Mouse (Mus musculus) liver, embryonic 16.5 days (tissue): ENCODE results near the gene Trip11. TPM values are rescaled to one million over a fixed set of nuclear protein-coding genes. Genes with fewer than 3 reads are reported as not detected.
A peak's percentile ranks its signal among the peaks of the same experiment; 100 is the strongest.
"Not testable (repeated sequence)": the region's sequence is repeated elsewhere in the genome, so short reads cannot be mapped to it uniquely, and the experiment has no call there.

ENCODE experiments used
- ATAC-seq: fragments of 200-750 bp; cut with Nextera tagmentation; 2 replicates; pipeline ENCODE4 v1.8.0; 2017; ENCODE audit warnings: low read depth, mild to moderate bottlenecking, moderate number of reproducible peaks, moderate library complexity
- H3K27ac ChIP-seq: fragments of 300-500 bp; sonication (generic); 2 replicates; pipeline ENCODE4 v1.5.1; 2014; ENCODE audit warnings: mild to moderate bottlenecking, low read length
- H3K27me3 ChIP-seq: fragments of 300-500 bp; sonication (generic); 2 replicates; pipeline ENCODE4 v1.6.1; 2014; ENCODE audit warnings: low read depth, low read length, mixed read lengths; ENCODE audit not compliant: control insufficient read depth, insufficient read depth
- H3K36me3 ChIP-seq: fragments of 300-500 bp; sonication (generic); 2 replicates; pipeline ENCODE4 v1.6.1; 2014; ENCODE audit warnings: mild to moderate bottlenecking; ENCODE audit not compliant: control insufficient read depth, insufficient read depth
- H3K4me1 ChIP-seq: fragments of 300-500 bp; sonication (generic); 2 replicates; pipeline ENCODE4 v1.6.1; 2014; ENCODE audit warnings: low read depth, low read length, mixed read lengths; ENCODE audit not compliant: control insufficient read depth
- H3K4me2 ChIP-seq: fragments of 300-500 bp; sonication (generic); 2 replicates; pipeline ENCODE4 v1.6.1; 2014; ENCODE audit warnings: low read depth, low read length, mixed read lengths
- H3K4me3 ChIP-seq: fragments of 300-500 bp; sonication (generic); 2 replicates; pipeline ENCODE4 v1.5.1; 2014; ENCODE audit warnings: low read depth, mild to moderate bottlenecking, low read length
- H3K9ac ChIP-seq: fragments of 300-500 bp; sonication (generic); 2 replicates; pipeline ENCODE4 v1.6.1; 2014; ENCODE audit warnings: low read depth, low read length
- H3K9me3 ChIP-seq: fragments of 300-500 bp; sonication (generic); replicated peaks from 2 replicates; pipeline ENCODE4 v1.6.1; 2016; ENCODE audit warnings: low read length; ENCODE audit not compliant: control insufficient read depth
- WGBS: fragments of 180-500 bp; shearing (Covaris S2); extraction: QIAGEN DNeasy Blood & Tissue Kit; methylation state at CpG from one replicate; pipeline ENCODE4 v1.1.7; 2014; ENCODE audit not compliant: insufficient replicate concordance; 5-methylcytosine and 5-hydroxymethylcytosine counted together
- polyA plus RNA-seq: library from polyadenylated mRNA; unstranded; fragments of >200 nt; fragmentation: Nextera tagmentation; extraction: Ambion mirVana; gene quantifications from 2 replicates; pipeline ENCODE4 v1.2.1, GENCODE M21; 2015

The Trip11 gene
- polyA plus RNA-seq: 7.2 and 7.9 TPM in 2 replicates

- H3K9ac ChIP-seq: peak within 1 kb of the TSS; percentile 90
- peaks cover 16% of the 10 kb centered on the region for H3K4me1 ChIP-seq
- peak within 1 kb of the TSS; percentile 90 for H3K4me2 ChIP-seq
- no peaks in the 10 kb centered on the region for H3K27me3 ChIP-seq
- ATAC-seq: peak; percentile 97
- H3K27ac ChIP-seq: peak within 1 kb of the TSS; percentile 88
- WGBS: under 1% methylated on average over 69 of the region's 69 CpGs
- no peaks in the 10 kb centered on the region for H3K9me3 ChIP-seq
- peak within 1 kb of the TSS; percentile 91 for H3K4me3 ChIP-seq
- peaks cover 11% of the 10 kb centered on the region; the same call in 1 of the 2 replicates for H3K36me3 ChIP-seq
Measured at GRCm38 (mm10) chr12:101912626-101913490, at the start of gene Trip11. TSS of gene Trip11 (minus strand) at chr12:101913267.

- H3K27me3 ChIP-seq, H3K36me3 ChIP-seq, ATAC-seq, H3K9me3 ChIP-seq, H3K9ac ChIP-seq: not testable (repeated sequence)
- Histone ChIP-seq H3K4me3 (peak overlapping the region; percentile 93), H3K4me1 (peaks cover 17% of the 10 kb centered on the region), H3K4me2 (peak overlapping the region; percentile 59), H3K27ac (peak overlapping the region; percentile 29; the same call in 1 of the 2 replicates)
- 67% methylated on average over 5 of the region's 5 CpGs for WGBS
Measured at GRCm38 (mm10) chr12:101958960-101959780, 46.1 kb upstream of the Trip11 start.

GRCm38 (mm10) chr12:101958556-101958955, 45.5 kb upstream of the Trip11 start:
- Histone ChIP-seq H3K4me2 (peak overlapping the region; percentile 59), H3K36me3 (no peaks in the 10 kb centered on the region), H3K9me3 (no peaks in the 10 kb centered on the region), H3K27ac (peak overlapping the region; percentile 29; the same call in 1 of the 2 replicates), H3K9ac (peak overlapping the region; percentile 21; the same call in 1 of the 2 replicates), H3K4me1 (peaks cover 17% of the 10 kb centered on the region), H3K27me3 (no peaks in the 10 kb centered on the region), H3K4me3 (peak overlapping the region; percentile 93)
- ATAC-seq: no peak
- 17% methylated on average over 9 of the region's 9 CpGs for WGBS

GRCm38 (mm10) chr12:101957942-101958544, 45.0 kb upstream of the Trip11 start, which contains the start of gene Atxn3:
TSS of gene Atxn3 (minus strand) at chr12:101958246.
- Histone ChIP-seq H3K4me1 (peaks cover 17% of the 10 kb centered on the region), H3K27ac (peak within 1 kb of the TSS; percentile 83), H3K4me2 (peak within 1 kb of the TSS; percentile 59), H3K9ac (peak within 1 kb of the TSS; percentile 94), H3K36me3 (no peaks in the 10 kb centered on the region), H3K9me3 (no peaks in the 10 kb centered on the region), H3K4me3 (peak within 1 kb of the TSS; percentile 93), H3K27me3 (no peaks in the 10 kb centered on the region)
- ATAC-seq: peak; percentile 99
- under 1% methylated on average over 54 of the region's 54 CpGs for WGBS

- H3K27me3 ChIP-seq: no peaks in the 10 kb centered on the region
- no peaks in the 10 kb centered on the region for H3K36me3 ChIP-seq
- peak overlapping the region; percentile 93 for H3K4me3 ChIP-seq
- H3K4me2 ChIP-seq: peak overlapping the region; percentile 59
- peak overlapping the region; percentile 83 for H3K27ac ChIP-seq
- WGBS: 6% methylated on average over 23 of the region's 26 CpGs
- ATAC-seq: no peak
- no peaks in the 10 kb centered on the region for H3K9me3 ChIP-seq
- peak overlapping the region; percentile 94 for H3K9ac ChIP-seq
- H3K4me1 ChIP-seq: peaks cover 17% of the 10 kb centered on the region
Measured at GRCm38 (mm10) chr12:101957079-101957941, 44.2 kb upstream of the Trip11 start.

- H3K4me1 ChIP-seq: peaks cover 17% of the 10 kb centered on the region
- H3K4me3 ChIP-seq, H3K27ac ChIP-seq, H3K27me3 ChIP-seq, H3K36me3 ChIP-seq, H3K9me3 ChIP-seq, H3K9ac ChIP-seq, H3K4me2 ChIP-seq, ATAC-seq: not testable (repeated sequence)
- WGBS: 86% methylated on average over 8 of the region's 8 CpGs
Measured at GRCm38 (mm10) chr12:101955821-101956220, 42.8 kb upstream of the Trip11 start.

GRCm38 (mm10) chr12:101948801-101949200, 35.7 kb upstream of the Trip11 start:
- 56% methylated on average over 4 of the region's 4 CpGs for WGBS
- H3K27me3 ChIP-seq: no peaks in the 10 kb centered on the region
- H3K27ac ChIP-seq: no peak overlapping the region
- no peaks in the 10 kb centered on the region for H3K9me3 ChIP-seq
- H3K4me2 ChIP-seq: no peak overlapping the region
- H3K9ac ChIP-seq: no peak overlapping the region
- H3K4me1 ChIP-seq: no peaks in the 10 kb centered on the region
- no peak overlapping the region for H3K4me3 ChIP-seq
- no peak for ATAC-seq
- H3K36me3 ChIP-seq: peaks cover 5% of the 10 kb centered on the region

GRCm38 (mm10) chr12:101947986-101948385, 34.9 kb upstream of the Trip11 start:
- Histone ChIP-seq H3K27me3 (no peaks in the 10 kb centered on the region), H3K4me1 (no peaks in the 10 kb centered on the region), H3K9ac (no peak overlapping the region), H3K4me2 (no peak overlapping the region), H3K27ac (no peak overlapping the region), H3K9me3 (no peaks in the 10 kb centered on the region), H3K4me3 (no peak overlapping the region), H3K36me3 (peaks cover 5% of the 10 kb centered on the region)
- 74% methylated on average over 8 of the region's 8 CpGs for WGBS
- ATAC-seq: no peak
